Mouse (Mus musculus): ENCODE results near the gene Pnpo.
A peak's percentile ranks its signal among the peaks of the same experiment; 100 is the strongest.

Gene Pnpo

GRCm38 (mm10) chr11:96969280-96969722 lies 25.5 kb upstream of the Pnpo start:
- DNase-seq: no peak

- no peak for DNase-seq
Observed at GRCm38 (mm10) chr11:96968476-96968875, 24.7 kb upstream of the Pnpo start.

- DNase-seq: no peak
Observed at GRCm38 (mm10) chr11:96967544-96968269, 23.9 kb upstream of the Pnpo start.

- peak; percentile 43 to 51 for DNase-seq
Observed at GRCm38 (mm10) chr11:96966914-96967543, 23.2 kb upstream of the Pnpo start.

- DNase-seq: no peak
Observed at GRCm38 (mm10) chr11:96966172-96966571, 22.4 kb upstream of the Pnpo start.

GRCm38 (mm10) chr11:96963580-96963979 lies 19.8 kb upstream of the Pnpo start:
- DNase-seq: peak; percentile 86 to 89

- no peak for DNase-seq
Observed at GRCm38 (mm10) chr11:96957061-96957805, 13.4 kb upstream of the Pnpo start.

GRCm38 (mm10) chr11:96956009-96956724 lies 12.4 kb upstream of the Pnpo start:
- no peak for DNase-seq

- no peak for DNase-seq
Observed at GRCm38 (mm10) chr11:96955094-96955493, 11.3 kb upstream of the Pnpo start.

GRCm38 (mm10) chr11:96952896-96953295 lies 9.1 kb upstream of the Pnpo start:
- no peak for DNase-seq

GRCm38 (mm10) chr11:96952426-96952825 lies 8.6 kb upstream of the Pnpo start:
- DNase-seq: no peak

GRCm38 (mm10) chr11:96950767-96951166 lies 7.0 kb upstream of the Pnpo start:
- DNase-seq: peak; percentile 43 to 44

- DNase-seq: no peak
Observed at GRCm38 (mm10) chr11:96947849-96948248, 4.1 kb upstream of the Pnpo start.

GRCm38 (mm10) chr11:96946498-96946897 lies 2.7 kb upstream of the Pnpo start:
- no peak for DNase-seq

GRCm38 (mm10) chr11:96944844-96945580 lies 1.2 kb upstream of the Pnpo start:
- DNase-seq: no peak

- DNase-seq: no peak
Observed at GRCm38 (mm10) chr11:96941989-96942590, 1.7 kb downstream of the Pnpo start.

GRCm38 (mm10) chr11:96940578-96941465 lies 3.0 kb downstream of the Pnpo start:
- no peak for DNase-seq

- no peak for DNase-seq
Observed at GRCm38 (mm10) chr11:96938426-96938800, 5.4 kb downstream of the Pnpo start.

GRCm38 (mm10) chr11:96937549-96938425 lies 6.0 kb downstream of the Pnpo start:
- peak; percentile 36 to 37 for DNase-seq
